Mouse (Mus musculus) forebrain, embryonic 16.5 days (tissue): ENCODE data around the gene Cfp. TPM values are rescaled to one million over a fixed set of nuclear protein-coding genes. Genes with fewer than 3 reads are reported as not detected.
A peak's percentile ranks its signal among the peaks of the same experiment; 100 is the strongest.

Experiments used
- ATAC-seq: fragments of 200-750 bp; cut with Nextera tagmentation; 2 replicates; pipeline ENCODE4 v1.8.0; 2017; ENCODE audit warnings: mild to moderate bottlenecking, moderate library complexity
- H3K27ac ChIP-seq: fragments of 300-500 bp; sonication (generic); 2 replicates; pipeline ENCODE4 v1.5.1; 2014; ENCODE audit warnings: low read length, control low read depth
- H3K27me3 ChIP-seq: fragments of 300-500 bp; sonication (generic); replicated peaks from 2 replicates; pipeline ENCODE4 v1.6.1; 2014; ENCODE audit warnings: low read length; ENCODE audit not compliant: control insufficient read depth, insufficient read depth
- H3K36me3 ChIP-seq: fragments of 300-500 bp; sonication (generic); 2 replicates; pipeline ENCODE4 v1.6.1; 2014; ENCODE audit not compliant: control insufficient read depth, insufficient read depth
- H3K4me1 ChIP-seq: fragments of 300-500 bp; sonication (generic); replicated peaks from 2 replicates; pipeline ENCODE4 v1.6.1; 2014; ENCODE audit warnings: low read length; ENCODE audit not compliant: control insufficient read depth, insufficient read depth
- H3K4me2 ChIP-seq: fragments of 300-500 bp; sonication (generic); 2 replicates; pipeline ENCODE4 v1.6.1; 2014; ENCODE audit warnings: mild to moderate bottlenecking, low read length, control low read depth
- H3K4me3 ChIP-seq: fragments of 300-500 bp; sonication (generic); replicated peaks from 2 replicates; pipeline ENCODE4 v1.5.1; 2014; ENCODE audit warnings: mild to moderate bottlenecking, low read length, control low read depth
- H3K9ac ChIP-seq: fragments of 300-500 bp; sonication (generic); replicated peaks from 2 replicates; pipeline ENCODE4 v1.6.1; 2014; ENCODE audit warnings: low read depth, low read length, control low read depth
- H3K9me3 ChIP-seq: fragments of 300-500 bp; sonication (generic); 2 replicates; pipeline ENCODE4 v1.6.1; 2016; ENCODE audit warnings: low read length; ENCODE audit not compliant: control insufficient read depth
- WGBS: fragments of 180-500 bp; shearing (Covaris S2); extraction: QIAGEN DNeasy Blood & Tissue Kit; methylation state at CpG from one replicate; pipeline ENCODE4 v1.1.7; 2014; 5-methylcytosine and 5-hydroxymethylcytosine counted together
- polyA plus RNA-seq: library from polyadenylated mRNA; unstranded; fragments of >200 nt; fragmentation: Nextera tagmentation; extraction: Ambion mirVana; gene quantifications from 2 replicates; pipeline ENCODE4 v1.2.1, GENCODE M21; 2015

Cfp gene
- polyA plus RNA-seq, 1 experiment from 2014 or later = 6.4 TPM

DNA sequence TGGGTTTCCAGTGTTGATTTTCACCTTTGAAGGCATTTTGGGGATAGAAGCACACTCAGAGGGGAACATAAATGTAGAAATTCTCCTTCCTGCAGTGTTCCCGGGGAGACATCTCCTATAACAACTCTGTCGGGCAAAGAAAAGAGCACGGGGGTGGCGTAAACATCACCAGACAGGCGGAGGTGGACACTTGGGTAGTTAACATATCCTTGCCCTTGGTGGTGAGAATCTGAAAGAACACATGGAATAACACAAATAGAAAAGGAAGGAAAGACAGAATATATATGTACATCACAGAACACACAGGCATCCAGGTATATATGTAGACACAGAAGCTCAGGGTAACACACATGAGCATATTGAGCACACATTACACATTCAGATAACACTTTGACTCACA lies 10.0 kb downstream of the Cfp start:
- Histone ChIP-seq H3K4me3 (peak overlapping the region; percentile 66), H3K9me3 (no peaks in the 10 kb centered on the region), H3K4me1 (peaks cover 9% of the 10 kb centered on the region; the same call in 1 of the 2 replicates), H3K27me3 (no peaks in the 10 kb centered on the region), H3K27ac (peak overlapping the region; percentile 65), H3K9ac (no peak overlapping the region; the same call in 1 of the 2 replicates), H3K36me3 (no peaks in the 10 kb centered on the region), H3K4me2 (peak overlapping the region; percentile 60)
- 42% methylated on average over 5 of the region's 5 CpGs for WGBS
- no peak; the same call in 1 of the 2 replicates for ATAC-seq

DNA sequence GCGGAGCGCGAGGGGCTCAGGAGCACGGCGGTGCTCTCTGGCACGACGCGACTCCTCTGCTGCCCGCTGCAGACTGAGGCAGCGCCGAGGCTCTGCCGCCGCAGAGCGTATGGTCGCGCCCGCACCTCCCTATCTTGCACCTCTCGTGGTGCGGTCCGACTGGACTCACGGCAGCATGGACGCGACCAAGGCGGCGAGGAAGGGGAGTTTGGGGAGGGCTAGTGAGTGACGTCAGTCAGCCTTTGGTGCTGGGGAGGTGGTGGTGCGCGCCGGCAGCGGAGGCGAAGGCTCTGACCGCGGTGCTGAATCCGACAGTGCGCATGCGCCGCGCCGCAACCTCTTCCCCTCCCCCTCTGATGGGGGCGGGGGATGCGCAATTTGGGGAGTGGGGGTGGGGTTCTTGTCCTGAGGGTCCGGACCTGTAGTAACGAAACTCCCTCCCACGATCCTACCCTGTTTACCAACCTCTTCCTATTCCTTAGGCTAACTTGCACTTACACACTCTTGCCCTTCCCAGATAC lies 10.5 kb downstream of the Cfp start, which contains the start of gene Syn1:
Gene Syn1, minus strand, starts transcription at position 161 of the 521 bp plus-strand sequence.
- Histone ChIP-seq H3K9me3 (no peaks in the 10 kb centered on the region), H3K27ac (peak within 1 kb of the TSS; percentile 66), H3K4me3 (peak within 1 kb of the TSS; percentile 66), H3K4me2 (peak within 1 kb of the TSS; percentile 60), H3K4me1 (peaks cover 9% of the 10 kb centered on the region; the same call in 1 of the 2 replicates), H3K36me3 (no peaks in the 10 kb centered on the region), H3K9ac (peak within 1 kb of the TSS; percentile 67), H3K27me3 (no peaks in the 10 kb centered on the region)
- WGBS = 23% methylated on average over 32 of the region's 44 CpGs
- peak; percentile 97 for ATAC-seq

DNA sequence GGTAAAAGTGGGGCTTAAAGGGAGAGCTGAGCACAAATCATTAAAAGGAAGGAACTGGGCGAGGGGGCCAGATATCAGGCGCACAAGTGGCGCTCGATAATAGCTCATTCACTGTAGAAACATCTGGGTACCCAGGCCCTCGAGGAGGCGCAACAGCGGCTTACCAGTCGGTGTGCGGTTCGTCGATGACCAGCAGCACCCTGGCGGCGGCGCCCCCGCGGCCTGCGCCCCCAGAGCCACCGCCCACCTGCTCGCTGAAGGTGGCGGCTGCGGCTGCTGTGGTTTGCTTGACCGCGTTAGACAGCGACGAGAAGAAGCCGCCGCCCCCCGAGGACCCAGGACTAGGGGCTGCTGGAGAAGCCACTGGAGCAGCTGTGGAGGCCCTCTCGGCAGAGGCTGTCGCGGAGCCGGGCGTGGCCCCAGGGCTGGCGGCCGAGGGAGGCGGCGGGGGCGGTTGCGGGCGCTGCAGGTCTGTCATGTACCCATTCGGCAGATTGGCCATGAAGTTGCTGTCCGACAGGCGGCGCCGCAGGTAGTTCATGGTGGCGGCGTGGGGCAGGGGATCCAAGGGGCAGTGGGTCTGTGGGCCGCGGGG lies 11.0 kb downstream of the Cfp start:
- Histone ChIP-seq H3K4me3 (peak overlapping the region; percentile 66), H3K9ac (peak overlapping the region; percentile 67), H3K27ac (peak overlapping the region; percentile 66), H3K36me3 (no peaks in the 10 kb centered on the region), H3K4me1 (peaks cover 9% of the 10 kb centered on the region; the same call in 1 of the 2 replicates), H3K9me3 (no peaks in the 10 kb centered on the region), H3K27me3 (no peaks in the 10 kb centered on the region), H3K4me2 (peak overlapping the region; percentile 60)
- ATAC-seq = peak; percentile 58
- 13% methylated on average over 44 of the region's 49 CpGs for WGBS

DNA sequence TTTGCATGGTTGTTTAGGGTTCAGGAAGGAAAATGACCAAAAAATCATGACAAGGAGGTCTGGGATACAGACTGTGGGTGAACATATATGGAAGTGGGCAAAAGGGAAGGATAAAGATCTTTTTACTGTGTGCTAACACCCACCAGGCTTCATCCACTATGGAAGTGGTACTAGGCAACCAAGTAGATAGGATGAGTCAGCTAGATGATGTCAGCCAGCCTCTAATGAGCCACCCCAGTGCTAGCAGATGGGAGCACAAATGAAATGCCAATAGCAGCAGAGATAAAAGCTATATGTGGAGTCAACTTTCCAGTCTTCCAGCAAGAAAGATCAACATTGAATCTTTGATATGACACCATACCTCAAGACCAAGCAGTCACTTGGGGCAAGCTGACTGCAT lies 16.3 kb downstream of the Cfp start:
- Histone ChIP-seq H3K4me2 (no peak overlapping the region), H3K27me3 (no peaks in the 10 kb centered on the region), H3K9me3 (no peaks in the 10 kb centered on the region), H3K9ac (no peak overlapping the region), H3K36me3 (no peaks in the 10 kb centered on the region), H3K4me3 (no peak overlapping the region), H3K27ac (no peak overlapping the region), H3K4me1 (peaks cover 9% of the 10 kb centered on the region; the same call in 1 of the 2 replicates)
- no peak for ATAC-seq

DNA sequence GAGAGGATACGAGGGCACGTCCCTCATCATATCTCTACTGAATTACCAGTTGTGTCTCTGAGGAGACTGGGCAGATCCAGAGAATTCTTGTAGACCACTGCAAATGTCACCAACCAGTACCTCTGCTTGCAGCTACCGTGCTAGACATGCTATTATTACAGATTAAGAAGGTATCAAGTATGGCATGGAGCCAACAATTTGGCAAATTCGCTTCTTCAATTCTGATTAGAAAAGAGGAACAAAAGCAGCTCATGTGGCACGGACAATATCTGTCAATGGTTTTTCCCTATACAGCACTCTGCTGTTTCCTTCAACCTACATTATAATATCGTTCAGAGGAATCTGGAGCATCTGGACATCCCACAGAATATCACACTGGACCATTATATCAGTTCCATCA lies 17.6 kb downstream of the Cfp start:
- Histone ChIP-seq H3K27ac (no peak overlapping the region), H3K4me1 (no peaks in the 10 kb centered on the region), H3K27me3 (no peaks in the 10 kb centered on the region), H3K9me3 (no peaks in the 10 kb centered on the region), H3K36me3 (no peaks in the 10 kb centered on the region), H3K4me2 (no peak overlapping the region), H3K4me3 (no peak overlapping the region), H3K9ac (no peak overlapping the region)
- no peak for ATAC-seq
- 89% methylated on average over 6 of the region's 6 CpGs for WGBS

DNA sequence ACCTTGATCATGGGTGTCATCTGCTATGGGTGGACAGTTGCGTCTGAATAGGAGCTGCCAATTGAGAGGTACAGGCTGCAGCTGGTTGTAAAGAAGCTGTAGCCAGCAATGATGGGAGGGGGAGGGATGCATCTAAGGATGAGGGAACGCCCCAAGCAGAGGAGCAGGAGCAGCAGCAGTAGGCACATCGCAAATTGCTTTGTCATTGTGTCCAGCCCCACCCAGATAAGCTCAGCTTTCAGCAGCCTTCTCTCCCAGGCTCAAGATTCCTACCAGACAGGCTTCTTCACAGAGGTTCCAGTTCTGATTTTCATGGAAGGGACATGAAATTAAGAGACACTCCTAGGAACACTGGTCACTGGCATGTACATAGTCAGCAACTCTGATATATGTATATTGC lies 21.3 kb downstream of the Cfp start:
- Histone ChIP-seq H3K9ac (no peak overlapping the region), H3K4me1 (no peaks in the 10 kb centered on the region), H3K4me2 (no peak overlapping the region), H3K36me3 (no peaks in the 10 kb centered on the region), H3K4me3 (no peak overlapping the region), H3K9me3 (no peaks in the 10 kb centered on the region), H3K27ac (no peak overlapping the region), H3K27me3 (no peaks in the 10 kb centered on the region)
- 52% methylated on average over 3 of the region's 3 CpGs for WGBS
- ATAC-seq = no peak

Other genes with a start within 250 kb of the Cfp start
- 132 and 137 TPM in 2 replicates for gene Cdk16, start 243.6 kb downstream of the Cfp start, polyA plus RNA-seq
- gene Usp11, start 227.6 kb downstream of the Cfp start, polyA plus RNA-seq = 89.7 and 98.0 TPM in 2 replicates
- gene Araf, start 133.7 kb downstream of the Cfp start, polyA plus RNA-seq = 233 and 295 TPM in 2 replicates
- 2.4 and 3.4 TPM in 2 replicates for gene Timp1, start 61.4 kb downstream of the Cfp start, polyA plus RNA-seq
- 37.5 and 37.7 TPM in 2 replicates for gene Syn1, start 10.6 kb downstream of the Cfp start, polyA plus RNA-seq
- gene Elk1, start 19.1 kb upstream of the Cfp start, polyA plus RNA-seq = 24.1 and 27.4 TPM in 2 replicates
- 36.4 and 39.8 TPM in 2 replicates for gene Uxt, start 30.5 kb upstream of the Cfp start, polyA plus RNA-seq
- 9.6 and 11.7 TPM in 2 replicates for gene Zfp182, start 130.8 kb upstream of the Cfp start, polyA plus RNA-seq
- not detected in 2 replicates for gene Spaca5, start 136.9 kb upstream of the Cfp start, polyA plus RNA-seq
- 3.1 and 3.4 TPM in 2 replicates for gene Zfp300, start 158.0 kb upstream of the Cfp start, polyA plus RNA-seq
- not detected in 2 replicates for gene Ssxa1, start 184.3 kb upstream of the Cfp start, polyA plus RNA-seq
- gene Gm21876, start 244.1 kb upstream of the Cfp start, polyA plus RNA-seq = not detected in 2 replicates